Mouse (Mus musculus) kidney, postnatal 14 days (tissue): Measurements from ENCODE around the gene Tnk1.
"Not testable (repeated sequence)": the region's sequence is repeated elsewhere in the genome, so short reads cannot be mapped to it uniquely, and the experiment has no call there.

Experiments
- DNase-seq: peaks from one replicate; pipeline ENCODE4 v3.0.0; 2022; ENCODE audit warnings: mixed read lengths

Gene Tnk1

DNA sequence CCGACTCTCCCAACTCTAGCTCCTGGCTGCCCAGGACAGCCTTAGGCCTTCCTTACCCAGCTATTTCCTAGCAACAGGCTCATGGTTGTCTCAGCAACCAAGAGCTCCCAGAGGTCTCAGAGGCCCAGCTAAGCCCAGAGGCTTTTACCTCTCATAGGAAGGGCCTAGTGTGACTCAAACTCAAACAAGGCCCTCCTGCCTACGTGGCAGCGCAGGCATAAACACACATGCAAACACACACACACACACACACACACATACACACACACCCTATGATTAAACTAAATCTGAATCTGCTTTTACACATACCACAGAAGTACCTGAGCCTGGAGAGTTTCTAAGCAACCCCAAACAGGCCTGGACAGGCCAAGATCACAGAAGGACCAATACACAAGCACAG, 19.9 kb upstream of the Tnk1 start:
- DNase-seq, result no peak

DNA sequence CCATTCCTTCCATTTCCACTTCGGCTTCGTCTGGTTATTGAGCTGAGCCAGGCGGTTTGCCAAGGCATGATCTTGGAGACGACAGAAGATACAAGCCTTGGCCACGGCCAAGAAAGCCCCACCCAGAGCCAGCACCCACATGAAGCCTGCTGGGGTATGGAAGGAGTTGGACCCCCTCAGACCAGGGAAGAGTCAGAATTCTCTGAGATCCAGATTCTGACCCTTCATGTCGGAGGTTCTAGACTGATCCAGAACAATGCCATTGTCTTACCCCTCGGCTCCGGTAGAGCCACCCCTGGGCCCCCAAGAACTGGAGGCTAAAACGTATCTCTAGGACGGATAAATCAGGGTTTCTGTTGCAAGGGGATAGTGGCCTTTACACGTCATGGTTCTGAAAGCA, 19.3 kb upstream of the Tnk1 start, which contains the start of gene Tmem95:
Gene Tmem95 (minus strand): TSS at position 141 of the 400 bp plus-strand sequence.
- peak; percentile 8 for DNase-seq

DNA sequence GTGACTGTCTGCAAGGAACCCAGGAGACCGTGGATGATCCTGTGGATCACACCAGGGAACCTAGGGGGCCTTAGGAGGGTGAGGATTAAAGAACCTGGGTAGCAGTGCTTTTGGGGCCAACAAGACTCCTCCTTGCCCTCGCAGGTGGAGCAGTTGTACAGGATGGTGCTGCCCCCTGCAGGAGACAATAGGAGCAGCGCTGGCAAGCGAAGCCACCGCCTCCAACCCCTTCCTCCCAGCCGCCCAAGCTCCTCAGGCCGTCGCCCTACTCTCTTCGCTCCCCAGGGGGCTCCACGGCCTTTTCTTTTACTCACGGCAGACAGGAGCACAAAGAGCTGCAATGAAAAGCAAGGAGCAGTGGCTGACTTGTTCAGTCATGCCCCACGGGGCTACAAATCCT, 18.3 kb upstream of the Tnk1 start:
- peak; percentile 90 for DNase-seq

DNA sequence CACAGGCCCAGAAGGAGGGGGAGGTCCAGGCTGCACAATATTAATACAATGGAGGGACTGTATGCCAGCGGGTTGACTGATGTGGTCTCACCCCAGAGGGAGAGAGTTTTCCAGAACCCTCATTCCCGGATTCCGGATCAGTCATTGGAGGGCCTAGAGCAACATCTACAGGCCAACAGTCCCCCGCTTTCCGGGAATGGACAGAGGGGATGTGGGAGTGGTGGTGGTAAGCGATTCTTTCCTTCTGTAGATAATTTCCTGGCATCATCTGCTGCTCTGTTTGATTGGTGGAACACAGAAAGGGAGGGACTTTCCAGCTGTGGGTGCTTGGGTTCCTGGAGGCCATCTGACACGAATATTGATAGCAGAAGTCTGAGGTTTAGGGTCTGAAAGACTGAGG, 17.7 kb upstream of the Tnk1 start:
- peak; percentile 74 for DNase-seq

DNA sequence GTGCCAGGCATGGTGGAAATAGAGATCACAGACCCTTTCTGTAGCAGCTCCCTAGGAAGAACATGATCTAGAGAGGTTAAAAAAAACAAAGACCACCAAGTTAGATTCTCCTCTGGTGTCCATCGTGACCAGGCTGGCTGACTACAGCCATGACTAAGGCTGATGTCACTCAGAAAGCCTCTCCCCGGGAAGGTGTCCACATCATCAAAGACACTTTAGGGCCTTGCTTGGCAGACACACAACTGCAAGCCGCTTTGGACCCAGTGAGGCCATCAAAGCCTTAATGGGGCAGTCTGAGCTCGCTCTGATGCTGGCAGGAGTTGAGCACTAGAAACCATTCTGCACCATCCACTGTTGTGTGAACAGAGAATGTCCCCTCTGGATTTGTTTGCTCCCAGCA, 13.9 kb upstream of the Tnk1 start:
- DNase-seq, result no peak

DNA sequence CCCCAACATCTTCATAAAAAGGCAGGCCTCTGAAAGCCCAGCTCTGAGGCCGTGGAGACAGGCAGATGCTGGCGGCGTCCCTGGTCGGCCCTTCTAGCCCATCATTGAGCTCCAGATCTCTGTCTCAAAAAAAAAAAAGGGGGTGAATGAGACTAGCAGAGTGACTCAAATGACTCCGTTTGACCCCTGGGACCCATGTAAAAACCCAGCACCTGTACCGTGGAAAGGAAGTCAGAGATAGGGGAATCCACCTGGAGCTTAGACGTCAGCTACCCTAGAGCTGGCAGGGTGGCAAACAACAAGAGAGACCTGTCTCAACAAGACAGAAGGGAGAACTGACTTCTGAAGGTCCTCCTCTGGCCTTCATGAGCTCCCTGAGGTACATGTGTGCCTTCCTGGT, 13.3 kb upstream of the Tnk1 start:
- DNase-seq, result no peak

DNA sequence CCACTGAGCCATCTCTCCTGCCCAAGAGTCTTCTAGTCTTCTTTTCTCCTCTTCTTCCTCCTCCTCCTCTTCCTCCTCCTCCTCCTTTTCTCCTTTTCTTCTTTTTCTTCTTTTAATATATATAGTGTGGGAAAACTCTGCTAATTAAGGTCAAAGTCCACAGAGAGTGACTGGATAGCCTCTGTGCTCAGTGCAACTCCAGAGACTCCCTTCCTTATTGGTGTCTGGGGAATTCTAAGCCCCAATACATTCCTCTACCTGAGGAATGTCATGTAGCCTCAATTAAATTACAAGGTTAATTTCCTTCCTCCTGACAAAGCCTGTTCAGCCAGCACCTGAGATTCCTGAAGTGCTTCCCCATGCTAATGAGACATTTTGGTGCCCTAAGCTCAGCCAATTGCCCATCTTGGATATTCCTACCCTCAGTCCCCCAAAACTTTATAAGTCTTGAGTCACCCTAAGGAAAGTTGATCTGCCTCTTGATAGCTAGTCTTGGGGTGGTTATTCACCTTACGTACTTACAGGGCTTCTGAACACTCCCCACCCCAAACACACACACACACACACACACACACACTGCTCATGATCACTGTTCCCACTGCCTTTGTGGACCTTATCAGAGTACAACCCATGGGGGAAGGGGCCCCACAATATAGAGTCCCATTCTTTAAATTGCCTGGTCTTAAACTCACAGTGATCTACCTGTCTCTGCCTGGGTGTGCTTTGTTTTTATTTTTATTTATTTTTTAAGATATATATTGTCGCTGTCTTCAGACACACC, 11.9 kb upstream of the Tnk1 start:
- no peak for DNase-seq

DNA sequence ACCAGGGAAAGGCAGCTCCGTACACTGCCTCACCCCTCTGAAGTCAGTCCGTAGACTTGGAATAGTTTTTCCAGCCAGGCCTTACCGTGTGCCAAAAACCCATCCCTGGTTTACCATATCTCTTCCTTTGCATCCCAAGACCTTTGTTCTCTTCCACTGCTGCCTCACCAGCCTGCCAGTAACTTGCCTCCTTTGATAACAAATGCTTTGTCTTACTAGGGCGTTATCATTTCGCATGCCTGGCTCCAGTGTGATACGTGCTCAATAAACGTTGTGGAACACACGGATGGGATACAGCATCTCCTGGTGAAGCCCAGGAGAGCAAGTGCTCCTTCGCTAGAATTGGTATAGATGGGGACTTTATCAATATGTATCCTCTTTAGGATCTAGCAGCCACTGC, 8.8 kb upstream of the Tnk1 start:
- no peak for DNase-seq

DNA sequence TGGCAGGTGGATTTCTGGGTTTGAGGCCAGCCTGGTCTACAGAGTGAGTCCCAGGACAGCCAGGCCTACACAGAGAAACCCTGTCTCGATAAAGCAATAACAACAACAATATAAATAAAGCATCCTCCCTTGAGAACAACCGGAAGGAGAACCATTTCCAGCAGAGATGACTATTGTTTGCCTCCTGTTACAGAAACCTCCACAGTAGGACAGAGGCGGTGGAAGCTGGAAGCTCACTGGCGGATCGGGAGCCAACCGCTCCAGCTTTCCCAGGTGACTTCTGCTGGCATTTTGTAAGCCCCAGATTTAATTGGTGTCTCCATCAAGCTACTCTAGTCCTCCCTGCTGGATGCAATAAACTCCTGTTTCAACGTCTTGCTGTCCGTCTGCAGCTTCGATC, 7.0 kb upstream of the Tnk1 start:
- no peak for DNase-seq

DNA sequence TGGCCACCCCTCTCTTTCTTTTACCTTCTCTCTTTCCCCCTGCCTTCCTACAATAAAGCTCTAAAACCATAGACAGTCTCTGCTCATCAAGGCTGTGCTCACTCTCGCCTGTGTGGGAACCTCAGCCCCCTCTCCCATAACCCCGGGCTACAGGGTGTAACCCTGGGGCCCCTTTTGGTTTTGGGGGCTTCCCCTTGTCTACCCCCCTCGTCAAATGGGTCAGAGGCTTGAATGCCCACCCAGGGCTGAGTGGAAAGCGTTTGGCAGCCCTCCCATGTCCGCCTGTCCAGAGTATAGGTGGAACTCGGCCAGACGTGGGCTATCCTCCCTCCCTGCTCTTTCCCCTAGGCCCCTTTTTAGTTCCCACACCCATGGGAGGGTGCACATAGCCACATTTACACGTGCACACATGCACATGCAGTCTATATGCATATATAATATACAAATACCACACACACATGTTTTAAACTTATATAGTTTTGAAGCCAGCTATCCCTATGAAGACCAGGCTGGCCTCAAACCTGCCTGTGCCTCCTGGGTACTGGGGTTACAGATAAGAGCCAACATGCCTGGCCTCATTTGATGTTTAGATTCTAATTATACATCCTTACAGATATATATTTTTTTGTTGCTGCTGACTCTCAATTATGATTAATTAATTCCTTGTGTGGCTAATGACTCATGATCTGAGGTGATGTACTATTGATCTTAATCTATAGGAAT, 5.8 kb upstream of the Tnk1 start:
- no peak for DNase-seq

DNA sequence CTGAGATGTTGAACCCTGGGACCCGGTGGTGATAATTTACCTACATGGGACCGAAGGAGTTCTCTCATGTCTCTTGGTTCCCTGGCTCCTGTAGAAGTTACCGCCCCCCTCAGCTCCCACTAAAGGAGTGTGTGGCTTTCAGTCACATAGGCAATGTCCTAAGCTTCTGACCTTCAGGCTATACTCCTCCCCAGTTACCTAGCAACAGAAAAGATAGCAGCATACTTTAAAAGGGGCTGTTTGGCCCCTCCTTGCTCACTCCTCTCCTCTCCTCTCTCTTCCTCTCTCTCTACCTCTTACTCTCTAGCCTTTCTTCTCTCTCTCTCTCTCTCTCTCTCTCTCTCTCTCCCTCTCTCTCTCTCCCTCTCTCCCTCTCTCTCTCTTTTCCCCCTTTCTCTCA, 5.2 kb upstream of the Tnk1 start:
- DNase-seq, result not testable (repeated sequence)

DNA sequence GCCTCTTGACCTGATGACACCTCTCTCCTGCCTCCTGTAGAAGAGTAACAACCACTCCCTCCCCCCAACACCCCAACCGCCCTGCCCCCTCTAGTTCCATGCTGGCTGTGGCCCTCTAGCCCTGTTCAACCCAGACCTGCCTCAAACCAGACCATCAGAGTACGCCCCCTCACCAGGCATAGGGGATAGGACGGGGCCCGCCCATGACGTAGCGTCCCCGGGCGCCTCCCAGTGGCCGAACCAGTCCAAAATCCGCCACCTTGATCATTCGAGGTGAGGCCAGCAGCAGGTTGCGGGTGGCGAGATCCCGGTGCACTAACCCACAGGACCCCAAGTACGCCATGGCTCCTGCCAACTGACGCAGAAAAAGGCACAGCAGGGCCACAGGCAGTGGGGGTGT, 3.2 kb downstream of the Tnk1 start:
- peak; percentile 50 for DNase-seq

DNA sequence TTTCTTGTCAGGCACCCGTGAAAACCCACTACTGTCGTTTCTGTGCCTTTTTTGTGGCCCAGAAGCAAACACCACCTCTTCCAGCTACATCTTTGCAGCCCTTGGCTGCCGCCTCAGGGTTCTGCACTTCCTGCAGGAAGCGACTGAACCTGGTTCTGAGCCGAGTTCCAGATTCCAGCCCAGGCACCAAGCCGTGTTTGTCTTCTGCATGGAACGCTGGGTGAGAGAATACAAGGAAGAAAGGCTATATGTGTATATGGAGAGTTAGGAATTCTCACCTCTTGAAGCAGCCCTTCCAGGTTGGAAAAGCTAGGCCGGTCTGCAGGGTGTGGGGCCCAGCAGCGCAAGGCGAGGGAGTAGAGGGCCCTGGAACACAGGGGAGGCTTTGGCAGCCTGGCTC, 3.9 kb downstream of the Tnk1 start:
- DNase-seq, result no peak

DNA sequence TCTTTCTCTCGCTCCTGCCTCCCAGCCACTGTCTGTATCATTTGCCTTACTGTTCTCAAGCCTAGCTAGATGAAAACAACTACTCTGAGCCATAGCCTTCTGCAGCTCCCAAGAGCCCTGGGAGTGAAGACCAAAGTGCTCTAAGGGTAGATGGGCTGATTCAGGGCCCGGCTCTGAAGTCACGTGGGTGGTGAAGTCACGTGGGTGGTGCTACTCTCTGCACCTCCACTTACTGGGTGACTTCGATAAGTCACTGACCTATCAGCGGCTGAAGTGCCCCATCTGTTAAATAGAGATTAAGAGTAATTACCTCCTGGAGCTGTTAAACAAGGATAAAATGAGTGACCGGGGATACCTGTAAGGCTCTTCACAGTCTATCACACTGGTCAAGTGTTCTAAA, 4.5 kb downstream of the Tnk1 start:
- no peak for DNase-seq

DNA sequence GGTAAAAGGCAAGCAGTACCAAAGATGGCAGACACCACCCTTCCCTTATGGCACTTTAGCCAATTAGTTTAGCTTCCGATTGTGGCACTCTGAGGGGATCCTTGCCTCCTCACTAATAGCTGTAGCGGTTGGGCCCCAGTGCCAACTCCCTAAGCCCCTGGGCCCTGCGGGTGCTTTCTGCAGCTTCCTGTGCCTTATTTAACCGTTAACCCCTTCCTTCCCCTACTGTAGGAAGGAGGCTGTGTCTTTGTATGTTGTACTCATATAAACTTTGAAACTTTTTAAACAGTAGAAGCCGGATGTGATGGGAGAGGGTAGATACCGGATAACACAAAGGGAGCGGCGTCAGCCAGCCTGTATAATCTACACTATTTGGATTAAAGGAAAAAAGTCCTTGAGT, 7.8 kb downstream of the Tnk1 start:
- no peak for DNase-seq

DNA sequence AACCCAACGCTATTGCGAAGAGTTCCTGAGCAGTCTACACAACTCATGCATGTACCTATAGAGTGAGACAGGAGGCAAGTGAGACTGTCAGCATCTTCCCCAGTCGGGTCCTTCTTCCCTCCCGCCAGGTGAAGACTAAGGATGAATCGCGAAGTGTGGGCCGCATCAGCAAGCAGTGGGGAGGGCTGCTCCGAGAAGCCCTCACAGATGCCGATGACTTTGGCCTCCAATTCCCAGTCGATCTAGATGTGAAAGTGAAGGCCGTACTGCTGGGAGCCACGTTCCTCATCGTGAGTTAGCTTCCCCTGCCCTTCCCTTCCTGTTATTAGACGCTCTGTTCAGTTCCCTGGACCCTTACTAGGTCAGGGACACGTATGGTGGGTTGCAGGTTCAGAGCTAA, 8.6 kb downstream of the Tnk1 start:
- DNase-seq, result no peak

DNA sequence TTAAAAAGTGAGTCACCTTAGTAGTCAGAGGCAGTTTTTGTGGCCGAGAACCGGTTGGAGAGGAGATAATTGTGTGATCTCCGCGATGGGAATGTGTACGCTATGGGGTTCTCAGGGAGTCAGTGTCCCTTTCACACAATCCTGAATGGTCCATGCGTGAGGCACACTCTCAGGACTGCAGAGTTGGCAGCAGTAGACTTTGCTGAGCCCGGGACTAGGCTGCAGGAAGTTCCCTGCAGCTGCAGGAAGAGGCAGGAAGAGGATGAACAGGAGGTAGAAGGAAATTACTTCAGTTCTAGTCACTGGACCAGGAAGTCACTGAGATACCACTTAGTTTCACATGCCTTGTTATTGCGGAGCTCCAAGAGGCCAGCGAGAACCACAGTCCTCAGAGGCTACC, 9.4 kb downstream of the Tnk1 start:
- no peak for DNase-seq

DNA sequence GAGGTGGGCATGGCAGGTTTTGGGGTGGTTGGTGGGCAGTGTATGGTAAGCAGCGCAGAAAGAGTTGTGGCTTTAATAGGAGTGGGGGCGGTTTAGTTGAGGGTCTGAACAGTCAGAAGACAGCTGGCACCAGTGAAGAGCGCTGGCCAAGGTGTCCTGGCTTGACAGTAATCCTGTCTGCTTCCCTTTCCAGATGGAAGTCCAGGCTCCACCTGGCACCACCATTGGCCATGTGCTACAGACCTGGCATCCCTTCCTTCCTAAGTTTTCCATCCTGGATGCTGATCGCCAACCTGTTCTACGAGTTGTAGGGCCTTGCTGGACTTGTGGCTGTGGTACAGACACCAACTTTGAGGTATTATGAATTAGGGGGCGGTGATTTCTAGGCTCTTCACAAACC, 10.5 kb downstream of the Tnk1 start:
- DNase-seq, result no peak

DNA sequence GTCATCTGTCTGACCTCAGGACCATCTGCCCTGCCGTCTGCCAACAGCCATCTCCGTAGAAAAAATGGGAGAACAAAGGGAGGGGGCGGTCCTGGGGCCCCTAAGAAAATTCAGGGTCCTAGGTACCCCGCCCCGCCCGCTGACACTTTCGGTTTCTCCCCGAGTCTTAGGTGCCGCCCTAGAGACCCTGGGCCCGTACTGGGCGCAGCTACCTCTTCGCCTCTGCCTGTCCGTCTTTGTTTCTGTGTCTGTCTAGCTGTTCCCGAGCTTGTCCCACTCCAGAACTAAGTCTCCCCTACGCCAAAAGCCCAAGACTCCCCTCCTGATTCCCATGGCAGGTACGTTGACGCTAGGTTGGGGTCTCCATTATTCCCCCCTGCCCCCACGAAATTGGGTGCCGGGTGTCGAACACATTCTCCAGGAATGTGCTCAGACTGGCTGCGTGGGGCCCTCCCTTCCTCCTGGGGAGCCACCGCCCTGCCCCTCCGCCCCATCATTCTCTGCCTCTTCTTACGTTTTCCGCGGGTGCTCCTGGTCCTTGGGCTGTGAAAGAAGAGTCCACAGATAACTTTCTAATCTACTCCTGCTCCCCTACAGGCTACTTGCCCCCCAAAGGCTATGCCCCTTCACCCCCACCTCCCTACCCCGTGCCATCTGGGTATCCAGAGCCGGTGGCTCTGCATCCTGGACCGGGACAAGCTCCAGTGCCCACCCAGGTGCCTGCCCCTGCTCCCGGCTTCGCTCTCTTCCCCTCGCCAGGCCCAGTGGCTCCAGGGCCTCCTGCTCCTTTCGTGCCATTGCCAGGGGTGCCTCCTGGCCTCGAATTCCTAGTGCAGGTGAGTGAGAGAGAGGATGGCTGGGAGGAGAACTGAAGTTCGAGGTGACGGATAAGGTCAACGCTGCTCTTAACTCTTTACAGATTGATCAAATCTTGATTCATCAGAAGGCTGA, 11.5 kb downstream of the Tnk1 start:
- peak; percentile 36 for DNase-seq

DNA sequence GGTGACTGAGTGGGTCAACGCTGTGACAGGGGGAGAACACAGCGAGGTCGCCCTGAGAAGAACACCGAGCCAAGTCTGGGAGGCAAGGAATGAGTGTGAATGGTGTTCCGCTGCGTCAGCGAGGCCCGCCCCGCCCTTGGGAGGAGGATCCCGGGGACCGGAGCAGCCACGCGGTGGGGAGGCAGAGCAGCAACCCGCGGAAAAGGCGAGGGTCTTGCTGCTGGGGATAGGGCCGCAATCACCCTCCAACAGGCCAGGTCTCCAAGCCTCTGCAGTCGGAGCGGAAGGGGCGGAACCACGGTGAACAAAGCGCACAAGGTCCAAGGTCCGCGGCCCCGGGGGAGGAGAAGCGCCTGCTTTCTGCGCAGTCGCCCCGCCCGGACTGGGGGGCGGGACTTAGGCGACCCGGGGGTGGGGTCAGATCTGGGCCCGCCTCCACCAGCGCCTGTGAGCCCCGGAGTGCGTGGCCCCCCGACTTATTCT, 12.3 kb downstream of the Tnk1 start, which contains the start of gene Plscr3:
Gene Plscr3 (plus strand): TSS at position 179 of the 483 bp plus-strand sequence.
- peak; percentile 96 for DNase-seq

DNA sequence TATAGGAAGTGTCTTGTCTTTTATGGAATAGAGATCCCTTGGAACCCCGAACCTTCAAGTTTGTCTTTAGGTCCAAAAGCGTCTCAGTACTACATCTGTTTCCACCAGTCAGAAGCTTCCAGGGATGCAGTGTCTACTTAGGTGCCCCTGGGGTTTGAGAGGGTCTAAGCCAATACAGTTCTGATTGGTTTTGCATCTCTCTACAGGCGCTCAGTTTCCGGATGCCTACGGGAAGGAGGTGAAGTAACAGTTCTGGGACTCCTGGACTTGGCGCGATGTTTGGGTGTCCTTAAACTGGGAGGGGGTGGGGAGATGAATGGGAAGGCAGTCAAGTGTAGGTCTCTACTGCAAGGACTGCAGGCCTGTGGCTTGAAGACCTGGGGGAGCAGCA, 19.8 kb downstream of the Tnk1 start:
- DNase-seq, result no peak

DNA sequence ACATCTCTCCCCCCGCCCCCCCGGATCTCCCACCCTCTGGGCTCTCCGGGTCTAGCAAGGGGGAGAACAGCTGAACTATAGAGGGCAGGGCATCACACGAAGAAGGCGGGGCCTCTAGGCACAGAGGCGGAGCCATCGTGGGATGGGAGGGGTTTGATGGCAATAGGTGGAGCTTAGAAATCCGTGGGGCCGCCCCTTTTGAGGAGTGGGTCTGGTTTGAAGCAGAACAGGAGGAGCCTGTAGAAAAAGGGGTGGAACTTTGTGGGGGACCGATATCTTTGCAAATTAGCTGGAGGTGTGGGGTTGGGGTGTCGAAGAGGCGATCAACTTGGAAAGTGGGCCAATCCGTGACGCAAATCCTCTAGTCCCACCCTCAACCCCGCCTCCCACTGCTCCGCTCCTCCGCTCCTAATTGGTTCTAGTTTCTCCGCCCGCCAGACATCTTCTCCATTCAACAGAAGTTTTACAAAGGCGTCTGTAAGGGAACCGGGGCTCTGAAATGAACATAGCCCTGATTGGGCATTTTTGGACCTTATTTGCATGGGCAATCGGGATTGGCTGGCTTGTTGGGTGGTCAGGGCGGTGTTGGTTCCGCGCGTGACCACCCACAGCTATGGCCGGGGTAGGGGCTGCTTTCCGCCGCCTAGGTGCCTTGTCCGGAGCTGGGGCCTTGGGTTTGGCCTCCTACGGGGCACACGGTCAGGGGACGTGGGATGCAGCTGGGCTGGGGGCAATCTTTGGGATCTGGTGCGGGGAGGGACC, 20.4 kb downstream of the Tnk1 start, which contains the start of gene Tmem256:
Gene Tmem256 (plus strand): TSS at position 563 of the 762 bp plus-strand sequence.
- DNase-seq, result peak; percentile 98
